Mouse (Mus musculus) hindbrain, embryonic 16.5 days (tissue): Measurements from ENCODE around the gene Cd274. TPM values are rescaled to one million over a fixed set of nuclear protein-coding genes. Genes with fewer than 3 reads are reported as not detected.

Experiments used
- ATAC-seq: fragments of 200-750 bp; cut with Nextera tagmentation; 2 replicates; pipeline ENCODE4 v1.8.0; 2017; ENCODE audit warnings: moderate TSS enrichment, moderate library complexity
- H3K27ac ChIP-seq: fragments of 300-500 bp; sonication (generic); 2 replicates; pipeline ENCODE4 v1.5.1; 2014; ENCODE audit warnings: low read depth, mild to moderate bottlenecking, control low read depth, low read length, moderate library complexity
- H3K27me3 ChIP-seq: fragments of 300-500 bp; sonication (generic); replicated peaks from 2 replicates; pipeline ENCODE4 v1.6.1; 2014; ENCODE audit warnings: low read length; ENCODE audit not compliant: control insufficient read depth, insufficient read depth
- H3K36me3 ChIP-seq: fragments of 300-500 bp; sonication (generic); 2 replicates; pipeline ENCODE4 v1.6.1; 2014; ENCODE audit warnings: mild to moderate bottlenecking, low read length, moderate library complexity, mixed read lengths; ENCODE audit not compliant: control insufficient read depth, insufficient read depth
- H3K4me1 ChIP-seq: fragments of 300-500 bp; sonication (generic); 2 replicates; pipeline ENCODE4 v1.6.1; 2014; ENCODE audit warnings: low read depth, low read length; ENCODE audit not compliant: control insufficient read depth, insufficient read depth
- H3K4me2 ChIP-seq: fragments of 300-500 bp; sonication (generic); 2 replicates; pipeline ENCODE4 v1.6.1; 2014; ENCODE audit warnings: mild to moderate bottlenecking, low read length, control low read depth, moderate library complexity
- H3K4me3 ChIP-seq: fragments of 300-500 bp; sonication (generic); 2 replicates; pipeline ENCODE4 v1.5.1; 2014; ENCODE audit warnings: mild to moderate bottlenecking, low read length, control low read depth, moderate library complexity
- H3K9ac ChIP-seq: fragments of 300-500 bp; sonication (generic); 2 replicates; pipeline ENCODE4 v1.6.1; 2014; ENCODE audit warnings: low read depth, mild to moderate bottlenecking, control low read depth, low read length, moderate library complexity
- H3K9me3 ChIP-seq: fragments of 300-500 bp; sonication (generic); 2 replicates; pipeline ENCODE4 v1.6.1; 2014; ENCODE audit warnings: mild to moderate bottlenecking, low read length, moderate library complexity; ENCODE audit not compliant: control insufficient read depth
- WGBS: fragments of 180-500 bp; shearing (Covaris S2); extraction: QIAGEN DNeasy Blood & Tissue Kit; methylation state at CpG from one replicate; pipeline ENCODE4 v1.1.7; 2014; 5-methylcytosine and 5-hydroxymethylcytosine counted together
- polyA plus RNA-seq: library from polyadenylated mRNA; unstranded; fragments of >200 nt; fragmentation: Nextera tagmentation; extraction: Ambion mirVana; gene quantifications from 2 replicates; pipeline ENCODE4 v1.2.1, GENCODE M21; 2015

The Cd274 gene
- polyA plus RNA-seq, 1 experiment from 2014 or later, result 0.56 TPM

DNA sequence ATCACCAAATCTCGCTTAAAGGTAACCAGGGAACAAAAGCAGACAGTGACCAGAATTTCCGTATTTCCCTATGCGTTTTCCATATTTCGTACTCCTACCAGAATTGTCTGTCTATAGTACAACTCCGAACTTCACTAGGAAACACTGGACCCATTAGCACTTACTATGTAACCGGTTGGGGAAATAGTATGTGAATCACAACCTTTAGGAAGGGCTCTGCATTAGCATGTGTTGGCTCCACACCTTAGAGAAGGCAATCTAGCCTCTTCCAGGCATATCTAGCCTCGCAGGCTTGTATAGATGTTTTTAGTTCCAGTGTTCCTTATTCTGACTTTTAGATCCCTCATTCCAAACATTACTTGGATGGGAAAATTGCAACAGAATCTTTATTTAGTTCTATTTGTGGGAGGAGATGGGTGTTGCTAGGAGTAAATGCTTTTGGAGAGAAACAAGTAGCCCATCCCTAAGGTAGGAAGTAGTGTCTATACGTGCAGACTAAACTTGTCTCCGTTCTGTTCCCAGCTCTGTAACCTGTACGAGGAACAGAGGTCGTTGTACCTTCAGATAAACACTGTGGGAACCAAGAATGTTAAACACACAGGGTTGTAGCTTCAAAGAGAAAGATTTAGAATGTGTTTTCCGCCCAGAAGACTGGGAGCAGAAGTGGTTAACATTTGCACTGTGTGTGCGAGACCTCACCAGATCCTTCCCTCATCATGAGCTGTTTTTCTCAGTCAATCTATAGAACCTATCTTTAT, 4.9 kb upstream of the Cd274 start:
- Histone ChIP-seq H3K36me3 (no peaks in the 10 kb centered on the region), H3K9me3 (no peaks in the 10 kb centered on the region), H3K4me3 (peak overlapping the region; percentile 81), H3K27me3 (no peaks in the 10 kb centered on the region), H3K4me2 (peak overlapping the region; percentile 71), H3K27ac (peak overlapping the region; percentile 69), H3K4me1 (peaks cover 16% of the 10 kb centered on the region), H3K9ac (peak overlapping the region; percentile 91)
- 45% methylated on average over 13 of the region's 13 CpGs for WGBS
- ATAC-seq, result peak; percentile 45

GRCm38 (mm10) chr19:29363557-29363956, 3.7 kb upstream of the Cd274 start:
- H3K27me3 ChIP-seq, result no peaks in the 10 kb centered on the region
- H3K4me2 ChIP-seq, result no peak overlapping the region
- H3K9me3 ChIP-seq, result no peaks in the 10 kb centered on the region
- 88% methylated on average over 7 of the region's 7 CpGs for WGBS
- peaks cover 19% of the 10 kb centered on the region for H3K4me1 ChIP-seq
- no peak overlapping the region for H3K4me3 ChIP-seq
- no peak for ATAC-seq
- no peaks in the 10 kb centered on the region for H3K36me3 ChIP-seq
- H3K27ac ChIP-seq, result no peak overlapping the region
- no peak overlapping the region for H3K9ac ChIP-seq

DNA sequence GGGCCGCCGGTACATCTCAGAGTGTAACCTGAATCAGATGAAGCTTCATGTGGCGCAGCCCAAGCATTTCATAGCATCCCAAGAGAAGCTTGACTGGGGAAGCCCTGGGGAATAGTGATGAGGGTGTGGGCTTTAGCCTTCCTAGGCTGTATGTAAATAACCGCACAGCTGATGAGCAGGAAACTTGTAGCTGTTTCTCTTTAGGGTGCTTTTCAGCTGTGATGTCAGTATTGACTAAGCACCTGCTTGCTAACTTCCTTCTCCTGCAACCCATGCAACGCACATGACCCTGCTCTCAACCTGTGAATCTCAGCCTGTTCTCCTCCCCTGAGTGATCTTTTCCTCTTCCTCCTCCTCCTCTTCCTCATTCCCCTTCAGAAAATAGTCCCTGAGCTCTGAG, 3.2 kb upstream of the Cd274 start:
- 87% methylated on average over 5 of the region's 5 CpGs for WGBS
- Histone ChIP-seq H3K9me3 (no peaks in the 10 kb centered on the region), H3K27ac (no peak overlapping the region), H3K4me1 (peaks cover 19% of the 10 kb centered on the region), H3K9ac (no peak overlapping the region), H3K27me3 (no peaks in the 10 kb centered on the region), H3K4me2 (no peak overlapping the region), H3K36me3 (no peaks in the 10 kb centered on the region), H3K4me3 (no peak overlapping the region)
- no peak for ATAC-seq

DNA sequence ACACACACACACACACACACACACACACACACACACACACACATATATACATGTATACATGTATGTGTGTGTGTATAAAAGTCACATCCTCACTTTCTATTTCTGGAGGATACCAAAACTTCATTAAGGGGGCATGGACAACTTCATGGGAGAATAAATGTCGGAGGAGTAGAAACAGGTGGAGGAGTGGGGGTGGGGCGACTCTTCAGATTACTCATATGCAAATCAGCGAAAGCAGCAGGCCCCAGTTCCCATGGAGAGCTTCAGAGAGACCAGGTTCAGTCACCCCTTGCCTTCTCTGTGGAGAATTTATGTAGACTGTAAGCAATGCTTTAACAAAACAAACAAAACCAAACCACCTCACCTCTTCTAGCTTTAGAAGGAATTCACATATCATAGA, 2.1 kb upstream of the Cd274 start:
- Histone ChIP-seq H3K4me2 (no peak overlapping the region), H3K4me1 (peaks cover 19% of the 10 kb centered on the region), H3K27ac (no peak overlapping the region), H3K9ac (no peak overlapping the region), H3K27me3 (no peaks in the 10 kb centered on the region), H3K9me3 (no peaks in the 10 kb centered on the region), H3K36me3 (no peaks in the 10 kb centered on the region), H3K4me3 (no peak overlapping the region)
- no peak for ATAC-seq
- WGBS, result 20% methylated on average over 3 of the region's 3 CpGs

DNA sequence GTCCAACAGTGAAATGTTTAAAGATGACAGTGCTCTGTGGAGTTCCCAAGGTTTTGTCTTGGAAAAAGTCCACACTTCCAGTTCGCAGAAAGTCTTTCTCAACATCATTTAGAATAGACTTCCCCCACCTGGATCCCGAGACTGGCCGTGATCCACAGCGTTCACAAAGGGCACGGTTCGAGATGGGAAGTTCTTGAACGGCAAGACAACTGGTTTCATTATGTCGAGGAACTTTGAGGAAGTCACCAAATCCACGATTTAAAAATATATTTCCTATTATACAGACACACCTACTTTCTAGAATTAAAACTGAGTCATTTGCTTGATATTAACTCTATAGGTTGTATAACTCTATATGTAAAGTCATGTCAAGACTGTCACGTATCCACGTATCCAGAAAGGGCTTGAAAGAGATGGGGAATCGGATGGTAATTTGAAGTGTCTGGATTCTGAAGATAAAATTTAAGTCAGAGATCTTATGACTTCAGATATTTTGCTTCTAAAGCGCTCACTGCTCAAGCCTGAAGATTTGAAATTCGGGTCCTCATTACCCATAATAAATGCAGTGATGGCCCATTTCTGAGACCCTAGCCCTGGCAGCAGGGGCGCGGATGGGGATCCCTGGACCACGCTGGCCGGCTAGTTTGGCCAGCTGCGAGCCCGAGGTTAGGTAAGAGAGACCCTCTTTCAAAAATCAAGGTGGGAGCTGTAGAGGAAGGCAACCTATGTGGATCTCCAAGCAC, 858 bp upstream of the Cd274 start:
- H3K4me1 ChIP-seq, result peaks cover 11% of the 10 kb centered on the region
- peak overlapping the region; percentile 53 for H3K4me3 ChIP-seq
- peak overlapping the region; percentile 97 for H3K4me2 ChIP-seq
- H3K36me3 ChIP-seq, result no peaks in the 10 kb centered on the region
- WGBS, result 60% methylated on average over 20 of the region's 20 CpGs
- peak overlapping the region; percentile 64; the same call in 1 of the 2 replicates for H3K9ac ChIP-seq
- no peaks in the 10 kb centered on the region for H3K9me3 ChIP-seq
- H3K27ac ChIP-seq, result no peak overlapping the region
- no peak for ATAC-seq
- H3K27me3 ChIP-seq, result no peaks in the 10 kb centered on the region

DNA sequence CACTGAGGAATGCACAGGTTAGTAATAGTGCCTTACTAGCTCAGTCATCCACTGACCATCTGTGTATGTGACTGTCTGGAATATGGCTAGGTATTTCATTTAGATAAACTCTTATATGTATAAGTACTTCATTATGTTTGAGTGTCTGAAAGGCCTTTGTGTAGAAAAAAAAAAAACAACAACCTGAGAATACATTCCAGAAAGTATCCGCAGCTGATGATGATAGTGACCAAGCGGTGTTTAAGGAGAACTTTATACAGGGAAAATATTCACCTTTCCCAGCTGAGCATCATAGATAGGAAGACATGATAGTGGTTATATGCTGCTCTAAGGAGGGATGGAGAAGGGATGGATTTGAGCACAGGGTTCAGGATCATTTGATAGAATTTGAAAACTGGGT, 786 bp downstream of the Cd274 start:
- Histone ChIP-seq H3K27ac (no peak overlapping the region), H3K36me3 (no peaks in the 10 kb centered on the region), H3K4me1 (peaks cover 4% of the 10 kb centered on the region), H3K9me3 (no peaks in the 10 kb centered on the region), H3K4me3 (no peak overlapping the region), H3K4me2 (no peak overlapping the region; the same call in 1 of the 2 replicates), H3K9ac (no peak overlapping the region), H3K27me3 (no peaks in the 10 kb centered on the region)
- ATAC-seq, result no peak
- 93% methylated on average over 2 of the region's 2 CpGs for WGBS

- H3K36me3 ChIP-seq, result no peaks in the 10 kb centered on the region
- no peak overlapping the region for H3K9ac ChIP-seq
- no peaks in the 10 kb centered on the region for H3K9me3 ChIP-seq
- H3K4me1 ChIP-seq, result peaks cover 4% of the 10 kb centered on the region
- H3K4me3 ChIP-seq, result no peak overlapping the region
- H3K27ac ChIP-seq, result no peak overlapping the region
- H3K4me2 ChIP-seq, result no peak overlapping the region
- H3K27me3 ChIP-seq, result no peaks in the 10 kb centered on the region
- WGBS, result 85% methylated on average over 3 of the region's 3 CpGs
- ATAC-seq, result no peak
Observed at GRCm38 (mm10) chr19:29368671-29369309, 1.5 kb downstream of the Cd274 start.

- no peak for ATAC-seq
- Histone ChIP-seq H3K4me2 (no peak overlapping the region), H3K27me3 (no peaks in the 10 kb centered on the region), H3K9me3 (no peaks in the 10 kb centered on the region), H3K27ac (no peak overlapping the region), H3K36me3 (no peaks in the 10 kb centered on the region), H3K4me1 (peaks cover 4% of the 10 kb centered on the region), H3K9ac (no peak overlapping the region), H3K4me3 (no peak overlapping the region)
- WGBS, result 78% methylated on average over 12 of the region's 12 CpGs
Observed at GRCm38 (mm10) chr19:29370112-29370511, 2.9 kb downstream of the Cd274 start.
